Mouse (Mus musculus): ENCODE results near the gene Kank2. TPM values are rescaled to one million over a fixed set of nuclear protein-coding genes. Genes with fewer than 3 reads are reported as not detected.
"Not testable (repeated sequence)": the region's sequence is repeated elsewhere in the genome, so short reads cannot be mapped to it uniquely, and the experiment has no call there.

Gene Kank2
- total and polyA plus RNA-seq, 2 experiments from 2014 or later = 10.3 to 78.5 TPM

DNA sequence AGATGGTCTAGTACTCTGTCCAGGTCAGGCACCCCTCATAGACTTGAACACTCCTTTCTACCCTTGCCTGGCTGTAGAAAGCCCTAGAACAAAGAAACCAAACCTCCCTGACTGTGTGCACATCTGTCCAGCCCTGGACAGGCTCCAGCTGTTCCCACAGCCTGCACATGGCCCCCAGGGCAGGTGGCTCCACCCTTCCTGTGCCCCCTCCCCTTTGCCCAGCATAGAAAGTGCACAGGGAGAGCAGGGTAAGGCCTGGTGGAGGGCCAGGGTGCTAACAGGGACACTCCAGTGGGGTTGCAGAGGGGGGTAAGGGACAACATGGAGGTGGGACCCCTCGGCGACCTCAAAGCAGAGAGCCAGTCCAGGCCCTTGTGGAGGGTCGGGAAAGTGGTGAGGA is 2.3 kb downstream of the Kank2 start:
- Histone ChIP-seq H3K36me3 (replicated peaks; ENCODE audit: control insufficient read depth, insufficient read depth, low read length) (peaks cover 30% of the 10 kb centered on the region), H3K4me2 (ENCODE audit: low read depth, low read length) (peak overlapping the region; percentile 66), H3K9ac (replicated peaks; ENCODE audit: low read depth, low read length) (peak overlapping the region; percentile 38), H3K9me3 (replicated peaks; ENCODE audit: control insufficient read depth, low read length) (no peaks in the 10 kb centered on the region), H3K4me1 (ENCODE audit: control insufficient read depth, insufficient read depth) (peaks cover 36% of the 10 kb centered on the region), H3K27me3 (ENCODE audit: control insufficient read depth, insufficient read depth, low read length) (no peaks in the 10 kb centered on the region), H3K4me3 (ENCODE audit: low read depth, low read length) (0 out of 2 replicates have a peak overlapping the region, but pooled peaks have one; percentile 5), H3K27ac (ENCODE audit: low read depth) (peak overlapping the region; percentile 94)
- TF ChIP-seq EP300 (IDR thresholded peaks at IDR 0.05; ENCODE audit: low read depth) = no peak
- TF ChIP-seq CTCF (IDR thresholded peaks at IDR 0.05; ENCODE audit: low read depth) = no peak
- 27% methylated on average over 3 of the region's 3 CpGs for WGBS
- no peak for ATAC-seq (ENCODE audit: insufficient read depth, low read depth)
- DNase-seq (ENCODE audit: low spot score) = no peak

DNA sequence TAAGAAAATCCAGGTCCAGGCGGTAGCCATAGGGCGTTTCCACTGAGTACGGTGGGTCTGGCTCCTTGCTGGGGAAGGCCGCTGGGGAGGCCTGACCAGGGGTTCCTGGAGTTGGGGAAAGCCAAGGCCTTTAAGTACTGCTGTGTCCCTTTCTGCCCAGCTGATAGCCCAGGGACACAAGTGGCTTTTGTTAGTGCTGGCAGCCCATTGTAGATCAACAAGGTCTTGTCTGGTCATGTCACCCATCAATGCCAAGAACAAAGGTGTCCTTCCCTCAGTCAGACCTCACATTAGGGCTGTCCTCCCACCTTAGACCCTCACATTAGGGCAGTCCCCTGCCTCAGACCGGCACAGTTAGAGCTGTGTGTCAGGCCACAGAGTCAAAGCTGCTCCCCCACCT is 3.0 kb downstream of the Kank2 start:
- Histone ChIP-seq H3K36me3 (replicated peaks; ENCODE audit: control insufficient read depth, insufficient read depth, low read length) (peaks cover 37% of the 10 kb centered on the region), H3K27me3 (ENCODE audit: control insufficient read depth, insufficient read depth, low read length) (no peaks in the 10 kb centered on the region), H3K9ac (replicated peaks; ENCODE audit: low read depth, low read length) (no peak overlapping the region), H3K4me3 (ENCODE audit: low read depth, low read length) (no peak overlapping the region), H3K4me1 (ENCODE audit: control insufficient read depth, insufficient read depth) (peaks cover 36% of the 10 kb centered on the region), H3K27ac (ENCODE audit: low read depth) (no peak overlapping the region), H3K4me2 (ENCODE audit: low read depth, low read length) (no peak overlapping the region), H3K9me3 (replicated peaks; ENCODE audit: control insufficient read depth, low read length) (no peaks in the 10 kb centered on the region)
- no peak for DNase-seq (ENCODE audit: low spot score)
- TF ChIP-seq EP300 (IDR thresholded peaks at IDR 0.05; ENCODE audit: low read depth) (no peak), CTCF (IDR thresholded peaks at IDR 0.05; ENCODE audit: low read depth) (no peak)
- ATAC-seq (ENCODE audit: insufficient read depth, low read depth) = no peak
- WGBS = 77% methylated on average over 5 of the region's 5 CpGs

DNA sequence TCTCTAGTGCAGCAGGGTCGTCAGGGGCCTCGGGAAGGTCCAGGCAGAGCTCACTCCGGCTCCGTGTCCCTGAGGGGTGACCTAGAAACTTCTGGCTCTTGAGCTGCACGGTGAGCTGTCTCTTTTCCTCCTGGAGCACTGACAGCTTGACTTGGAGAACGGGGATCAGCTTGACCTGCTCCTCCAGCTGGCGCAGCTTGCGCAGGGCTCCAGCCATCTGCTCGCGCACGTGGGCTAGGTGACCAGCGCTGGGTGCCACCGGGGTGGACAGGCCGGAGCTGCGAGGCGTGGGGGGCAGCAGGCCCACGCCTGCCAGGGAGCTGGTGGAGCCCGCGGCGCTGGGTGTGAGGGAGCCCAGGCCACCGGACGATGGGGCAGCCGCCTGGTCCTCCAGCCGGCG is 3.6 kb downstream of the Kank2 start:
- ATAC-seq (ENCODE audit: insufficient read depth, low read depth) = no peak
- Histone ChIP-seq H3K4me1 (ENCODE audit: control insufficient read depth, insufficient read depth) (peaks cover 36% of the 10 kb centered on the region), H3K27ac (ENCODE audit: low read depth) (no peak overlapping the region), H3K9ac (replicated peaks; ENCODE audit: low read depth, low read length) (no peak overlapping the region), H3K4me3 (ENCODE audit: low read depth, low read length) (no peak overlapping the region), H3K4me2 (ENCODE audit: low read depth, low read length) (no peak overlapping the region), H3K9me3 (replicated peaks; ENCODE audit: control insufficient read depth, low read length) (no peaks in the 10 kb centered on the region), H3K27me3 (ENCODE audit: control insufficient read depth, insufficient read depth, low read length) (no peaks in the 10 kb centered on the region), H3K36me3 (replicated peaks; ENCODE audit: control insufficient read depth, insufficient read depth, low read length) (peaks cover 43% of the 10 kb centered on the region)
- no peak for DNase-seq (ENCODE audit: low spot score)
- WGBS = 89% methylated on average over 25 of the region's 25 CpGs
- TF ChIP-seq CTCF (IDR thresholded peaks at IDR 0.05; ENCODE audit: low read depth) (no peak), EP300 (IDR thresholded peaks at IDR 0.05; ENCODE audit: low read depth) (no peak)

DNA sequence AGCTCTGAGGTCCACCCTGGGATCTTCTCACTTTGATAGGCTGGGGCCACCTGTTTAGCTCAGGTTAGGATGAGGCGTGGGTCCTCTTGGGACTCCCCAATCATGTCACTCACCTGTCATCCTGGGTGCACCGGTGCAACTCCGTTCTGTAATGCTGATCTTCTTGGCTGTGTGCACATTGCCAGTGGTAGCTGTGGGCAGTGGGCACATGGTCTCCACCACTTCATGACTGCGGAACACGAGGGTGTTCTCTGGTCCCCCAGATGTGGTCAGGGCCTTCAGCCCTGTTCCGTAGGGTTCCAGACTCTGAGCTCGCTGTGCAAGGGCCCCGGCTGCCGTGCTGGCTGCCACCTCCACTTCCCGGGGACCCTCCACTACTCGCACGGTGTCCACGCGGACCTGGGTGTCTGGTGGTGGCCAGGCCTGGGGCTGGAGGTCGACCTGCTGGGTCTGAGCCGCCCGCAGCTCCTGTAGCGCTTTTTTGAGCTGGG is 4.2 kb downstream of the Kank2 start:
- Histone ChIP-seq H3K9me3 (replicated peaks; ENCODE audit: control insufficient read depth, low read length) (no peaks in the 10 kb centered on the region), H3K4me1 (ENCODE audit: control insufficient read depth, insufficient read depth) (peaks cover 36% of the 10 kb centered on the region), H3K27me3 (ENCODE audit: control insufficient read depth, insufficient read depth, low read length) (no peaks in the 10 kb centered on the region), H3K4me2 (ENCODE audit: low read depth, low read length) (no peak overlapping the region), H3K9ac (replicated peaks; ENCODE audit: low read depth, low read length) (no peak overlapping the region), H3K4me3 (ENCODE audit: low read depth, low read length) (no peak overlapping the region), H3K36me3 (replicated peaks; ENCODE audit: control insufficient read depth, insufficient read depth, low read length) (peaks cover 49% of the 10 kb centered on the region), H3K27ac (ENCODE audit: low read depth) (no peak overlapping the region)
- WGBS = 88% methylated on average over 18 of the region's 18 CpGs
- TF ChIP-seq CTCF (IDR thresholded peaks at IDR 0.05; ENCODE audit: low read depth) (no peak), EP300 (IDR thresholded peaks at IDR 0.05; ENCODE audit: low read depth) (no peak)
- DNase-seq (ENCODE audit: low spot score) (no peak), ATAC-seq (ENCODE audit: insufficient read depth, low read depth) (no peak)

DNA sequence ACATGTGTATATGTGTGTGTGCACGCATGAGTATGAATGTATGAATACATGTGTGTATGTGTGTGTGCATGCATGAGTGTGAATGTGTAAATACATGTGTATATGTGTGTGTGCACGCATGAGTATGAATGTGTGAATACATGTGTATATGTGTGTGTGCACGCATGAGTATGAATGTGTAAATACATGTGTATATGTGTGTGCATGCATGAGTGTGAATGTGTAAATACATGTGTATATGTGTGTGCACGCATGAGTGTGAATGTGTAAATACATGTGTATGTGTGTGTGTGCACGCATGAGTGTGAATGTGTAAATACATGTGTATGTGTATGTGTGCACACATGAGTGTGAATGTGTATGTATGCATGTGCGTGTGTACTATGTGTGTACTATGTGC is 5.0 kb downstream of the Kank2 start:
- H3K36me3 ChIP-seq (replicated peaks; ENCODE audit: control insufficient read depth, insufficient read depth, low read length) = peaks cover 57% of the 10 kb centered on the region

DNA sequence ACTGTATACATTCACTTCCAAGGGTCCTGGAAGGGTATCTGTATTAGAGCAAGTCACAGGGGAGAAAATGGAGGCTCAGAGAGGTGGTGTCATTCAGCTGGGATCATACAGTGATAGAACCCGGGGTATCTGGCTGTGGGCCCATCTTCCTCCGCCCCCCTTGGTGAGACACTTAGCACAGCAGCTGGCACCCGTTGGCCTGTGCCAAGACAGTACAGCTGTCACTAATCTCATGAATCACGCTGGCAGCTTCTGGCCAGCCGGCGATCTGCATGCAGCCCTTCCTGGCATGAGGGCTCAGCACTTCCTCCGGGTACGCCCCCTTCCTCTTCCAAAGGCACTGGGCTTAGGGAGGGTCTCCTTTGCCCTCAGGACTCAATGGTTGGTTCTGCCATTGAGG is 5.9 kb downstream of the Kank2 start:
- TF ChIP-seq EP300 (IDR thresholded peaks at IDR 0.05; ENCODE audit: low read depth) (no peak), CTCF (IDR thresholded peaks at IDR 0.05; ENCODE audit: low read depth) (no peak)
- Histone ChIP-seq H3K27me3 (ENCODE audit: control insufficient read depth, insufficient read depth, low read length) (no peaks in the 10 kb centered on the region), H3K9me3 (replicated peaks; ENCODE audit: control insufficient read depth, low read length) (no peaks in the 10 kb centered on the region), H3K9ac (replicated peaks; ENCODE audit: low read depth, low read length) (peak overlapping the region; percentile 21; the same call in 1 of the 2 replicates), H3K4me2 (ENCODE audit: low read depth, low read length) (peak overlapping the region; percentile 27; the same call in 1 of the 2 replicates), H3K36me3 (replicated peaks; ENCODE audit: control insufficient read depth, insufficient read depth, low read length) (peaks cover 57% of the 10 kb centered on the region), H3K4me1 (ENCODE audit: control insufficient read depth, insufficient read depth) (peaks cover 46% of the 10 kb centered on the region), H3K27ac (ENCODE audit: low read depth) (peak overlapping the region; percentile 80), H3K4me3 (ENCODE audit: low read depth, low read length) (no peak overlapping the region)
- WGBS = 4% methylated on average over 8 of the region's 8 CpGs
- DNase-seq (ENCODE audit: low spot score) (no peak), ATAC-seq (ENCODE audit: insufficient read depth, low read depth) (peak; percentile 29)

More for the DNA sequence above, 5.0 kb downstream of the Kank2 start:
- not testable (repeated sequence) for H3K4me3 ChIP-seq (ENCODE audit: low read depth, low read length); H3K4me2 ChIP-seq (ENCODE audit: low read depth, low read length); H3K27me3 ChIP-seq (ENCODE audit: control insufficient read depth, insufficient read depth, low read length); DNase-seq (ENCODE audit: low spot score); H3K9me3 ChIP-seq (replicated peaks; ENCODE audit: control insufficient read depth, low read length); H3K27ac ChIP-seq (ENCODE audit: low read depth); H3K9ac ChIP-seq (replicated peaks; ENCODE audit: low read depth, low read length); ATAC-seq (ENCODE audit: insufficient read depth, low read depth)
- WGBS = 97% methylated on average over 6 of the region's 6 CpGs
- peaks cover 39% of the 10 kb centered on the region for H3K4me1 ChIP-seq (ENCODE audit: control insufficient read depth, insufficient read depth)
